9 mouse cellular contexts compared by ENCODE assay signal in genomic region chr3:87165291-87165881, GRCm38 (mm10). TPM values are rescaled to one million over a fixed set of nuclear protein-coding genes. Genes with fewer than 3 reads are reported as not detected.
DNase-seq lines count a peak whose midpoint lies in the region; ATAC-seq lines count a peak whose summit lies in the region.
"Had no signal": no experiment of that assay in that cellular context is flagged by ENCODE, and none has a peak within 500 bp of the region (broad histone marks: within the 10 kb centered on the region; RNA-seq: fewer than 3 reads in every experiment).

No protein-coding gene starts in this region.

- DNase-seq in adrenal gland, adult 2 months, result peak; percentile 28
- DNase-seq in adrenal gland, adult 18-20 months (ENCODE audit: low spot score in 2 of 2), result no peak
- peak; percentile 67 for DNase-seq in retina, adult 2 months (ENCODE audit: low read depth, low spot score)
- DNase-seq in retina, embryonic 14.5 days (ENCODE audit: low spot score), result no peak
- DNase-seq in testis, postnatal 10 days (ENCODE audit: low spot score), result peak; percentile 58
- DNase-seq in ovary, postnatal 10 days (ENCODE audit: low spot score), result no peak

- H3K4me3 ChIP-seq in limb, embryonic 15.5 days, result no peak overlapping the region

- H3K27ac ChIP-seq in limb, embryonic 15.5 days, result peak overlapping the region; percentile 81

- 8% methylated on average over 8 of the region's 8 CpGs for WGBS in limb, embryonic 15.5 days

- no peak overlapping the region for H3K4me2 ChIP-seq in limb, embryonic 15.5 days

- peaks cover 3% of the 10 kb centered on the region; the same call in 1 of the 2 replicates for H3K36me3 ChIP-seq in limb, embryonic 15.5 days

- H3K9me3 ChIP-seq in limb, embryonic 15.5 days, result no peaks in the 10 kb centered on the region

- H3K27me3 ChIP-seq in limb, embryonic 15.5 days, result no peaks in the 10 kb centered on the region

- peaks cover 86% of the 10 kb centered on the region for H3K4me1 ChIP-seq in limb, embryonic 15.5 days

- no peak for ATAC-seq in limb, embryonic 15.5 days (ENCODE audit: insufficient number of reproducible peaks, low FRiP score, low TSS enrichment, low read depth)
- ATAC-seq in megakaryocyte-erythroid progenitor cell, adult 5-6 weeks (replicated peaks; ENCODE audit: low FRiP score, low TSS enrichment, poor library complexity, severe bottlenecking), result no peak

- H3K9ac ChIP-seq in limb, embryonic 15.5 days, result no peak overlapping the region

RNA-seq across cellular contexts. Expression of gene Kirrel, which starts 9.2 kb away (rescaled TPM):
- total RNA-seq in adrenal gland, adult 2 months (2021), result 10 to 100 TPM; 12.5 to 22.0 TPM
- 9.9 and 11.2 TPM in 2 replicates for polyA plus RNA-seq in adrenal gland, adult 2 months (2012; rRNA removed)
- total RNA-seq in adrenal gland, adult 18-20 months (2021), result 10 to 100 TPM; 11.6 to 13.8 TPM
- 17.9 and 19.5 TPM in 2 replicates for polyA plus RNA-seq in limb, embryonic 15.5 days (2015; fragmentation: Nextera tagmentation; extraction: Ambion mirVana)
- not detected in 2 replicates for total RNA-seq in megakaryocyte-erythroid progenitor cell, adult 5-6 weeks (2014; fragmentation: Nextera tagmentation)
- total RNA-seq in megakaryocyte-erythroid progenitor cell, adult 5-6 weeks (2017), result not detected in 2 replicates
- total RNA-seq: monocyte, adult 5-6 weeks had no signal

Comparison
In these comparisons a context has a peak if more than half of its experiments do, and no peak if none do; other contexts are left out.
1. DNase-seq: peak in adrenal gland, adult 2 months (single experiment), retina, adult 2 months (single experiment) and testis, postnatal 10 days (single experiment); none in adrenal gland, adult 18-20 months (0 of 2), retina, embryonic 14.5 days (single experiment) and ovary, postnatal 10 days (single experiment).
2. RNA of gene Kirrel, which starts 9.2 kb away (total RNA-seq): 12.5 to 22.0 TPM in adrenal gland, adult 2 months and 11.6 to 13.8 TPM in adrenal gland, adult 18-20 months; not detected in megakaryocyte-erythroid progenitor cell, adult 5-6 weeks; every median in the first group is over 10 times any median in the second.